Mouse (Mus musculus) ES-E14 (cell line): Measurements from ENCODE around the gene Krtap5-1. TPM values are rescaled to one million over a fixed set of nuclear protein-coding genes. Genes with fewer than 3 reads are reported as not detected.
"Not testable (repeated sequence)": the region's sequence is repeated elsewhere in the genome, so short reads cannot be mapped to it uniquely, and the experiment has no call there.

ENCODE experiments used
- DNase-seq: peaks from one replicate; pipeline ENCODE4 v3.0.0-alpha.2; 2013; ENCODE audit warnings: low read depth, low spot score
- H3K27ac ChIP-seq: 2 replicates; pipeline ENCODE4 v1.5.1; 2012; ENCODE audit warnings: low read depth, mild to moderate bottlenecking, low read length, moderate library complexity, mixed read lengths; ENCODE audit not compliant: poor library complexity, insufficient read depth, severe bottlenecking
- H3K36me3 ChIP-seq: 2 replicates; pipeline ENCODE4 v1.6.1; 2012; ENCODE audit warnings: mild to moderate bottlenecking, low read length, moderate library complexity, mixed read lengths; ENCODE audit not compliant: control insufficient read depth, poor library complexity, insufficient read depth, severe bottlenecking
- H3K4me1 ChIP-seq, 2 experiments: fragments of 150-350 bp in 1 of 2; sonication (generic) in 1 of 2; 2 replicates each; pipeline ENCODE4 v1.6.1; 2012; ENCODE audit warnings: low read length in 2 of 2, mild to moderate bottlenecking in 1 of 2, mixed read lengths in 1 of 2; ENCODE audit not compliant: control insufficient read depth in 2 of 2, insufficient read depth in 2 of 2, poor library complexity in 1 of 2
- H3K4me3 ChIP-seq, 2 experiments: fragments of 150-350 bp in 1 of 2; sonication (generic) in 1 of 2; 2 replicates each; pipeline ENCODE4 v1.5.1; 2012; ENCODE audit warnings: low read length in 2 of 2, low read depth in 1 of 2, mild to moderate bottlenecking in 1 of 2, mixed read lengths in 1 of 2; ENCODE audit not compliant: insufficient read depth in 1 of 2, poor library complexity in 1 of 2, severe bottlenecking in 1 of 2
- H3K9ac ChIP-seq: 2 replicates; pipeline ENCODE4 v1.6.1; 2012; ENCODE audit warnings: low read depth, mild to moderate bottlenecking, low read length, mixed read lengths; ENCODE audit not compliant: poor library complexity, insufficient read depth, severe bottlenecking
- H3K9me3 ChIP-seq: fragments of 150-350 bp; sonication (generic); 2 replicates; pipeline ENCODE4 v1.6.1; 2012; ENCODE audit warnings: low read depth, mild to moderate bottlenecking, low read length; ENCODE audit not compliant: control insufficient read depth, insufficient read depth
- CHD2 ChIP-seq: IDR thresholded peaks from 2 replicates; pipeline ENCODE4 v1.6.1; 2014; ENCODE audit warnings: mild to moderate bottlenecking, low read depth, low read length, inconsistent platforms
- HCFC1 ChIP-seq: IDR thresholded peaks from 2 replicates; pipeline ENCODE4 v1.6.1; 2012; ENCODE audit warnings: low read length, inconsistent platforms, borderline replicate concordance; ENCODE audit not compliant: insufficient read depth
- MAFK ChIP-seq: IDR thresholded peaks from 2 replicates; pipeline ENCODE4 v1.6.1; 2014; ENCODE audit warnings: mild to moderate bottlenecking, low read depth, low read length, inconsistent platforms; ENCODE audit not compliant: insufficient read depth
- ZC3H11A ChIP-seq: IDR thresholded peaks from 2 replicates; pipeline ENCODE4 v1.6.1; 2012; ENCODE audit warnings: low read depth, mild to moderate bottlenecking, inconsistent platforms, low read length, borderline replicate concordance
- ZNF384 ChIP-seq: IDR thresholded peaks from 2 replicates; pipeline ENCODE4 v1.6.1; 2012; ENCODE audit warnings: low read depth, low read length, inconsistent platforms
- in situ Hi-C, 2 experiments: fragments of 600-800 bp; cut with MboI; formaldehyde crosslinking; loops; one replicate each; pipeline ENCODE4 v1.15.1; 2025; ENCODE audit warnings: low sequenced_read_pairs in 2 of 2, inconsistent platforms in 1 of 2; ENCODE audit not compliant: unreplicated experiment in 2 of 2
- total RNA-seq: library from RNA; depleted of rRNA; stranded (reverse); fragments of 300-350 nt; gene quantifications from 2 replicates; pipeline ENCODE4 v1.2.3, GENCODE M21; 2012

The Krtap5-1 gene
- total RNA-seq, 1 experiment = not detected

DNA sequence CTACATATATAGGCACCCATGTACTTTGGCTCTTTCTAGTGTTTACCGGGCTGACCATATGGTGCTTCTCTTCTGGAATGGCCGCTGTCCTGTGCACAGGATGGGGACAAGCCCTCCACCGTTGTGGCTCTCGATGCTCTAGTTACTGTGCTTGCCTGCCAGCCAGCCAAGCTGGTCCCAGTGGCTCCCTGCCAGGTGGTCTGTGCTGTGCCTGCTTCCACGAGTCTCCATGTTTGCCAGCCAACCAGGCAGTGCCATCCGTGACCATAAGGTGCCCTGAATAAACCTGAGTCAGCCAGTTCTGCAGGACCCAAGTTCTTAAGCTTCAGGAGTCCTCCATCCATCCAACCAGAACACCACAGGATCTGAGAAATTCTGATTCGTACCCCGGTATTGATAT lies 38.2 kb upstream of the Krtap5-1 start:
- no peaks in the 10 kb centered on the region for H3K36me3 ChIP-seq
- no peak overlapping the region for H3K9ac ChIP-seq
- no peak overlapping the region for H3K27ac ChIP-seq
- no peaks in the 10 kb centered on the region for H3K4me1 ChIP-seq
- TF ChIP-seq HCFC1 = no peak
- TF ChIP-seq MAFK = no peak
- no peak for TF ChIP-seq ZC3H11A
- TF ChIP-seq CHD2 = no peak
- no peak for TF ChIP-seq ZNF384
- H3K9me3 ChIP-seq = no peaks in the 10 kb centered on the region
- in situ Hi-C loops = loop anchor here (5.0 to 10.0 kb wide), 3 partner anchors 100 to 340 kb away; partner anchors contain the start of gene Syt8 (in 1 of the 2)
- DNase-seq = no peak
- H3K4me3 ChIP-seq = no peak overlapping the region

DNA sequence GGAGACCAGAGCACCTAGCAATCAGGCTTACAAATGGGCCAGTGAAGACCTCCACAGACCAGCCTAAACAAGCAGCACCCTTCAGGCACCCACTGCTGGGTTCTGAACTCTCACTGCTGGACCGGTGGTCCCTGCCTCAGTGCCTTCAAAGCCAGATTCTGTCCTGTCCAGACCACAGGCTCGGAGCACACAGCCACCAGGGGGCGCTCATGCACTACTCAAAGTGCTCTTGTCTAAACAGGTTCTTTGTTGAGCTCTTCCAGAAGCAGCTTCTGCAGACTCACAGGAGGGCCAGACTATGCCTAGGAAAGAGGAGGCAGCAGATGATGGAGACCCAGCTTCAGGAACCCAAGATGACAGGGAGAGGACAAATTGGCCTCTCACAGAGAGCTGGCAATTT lies 37.3 kb upstream of the Krtap5-1 start:
- no peaks in the 10 kb centered on the region for H3K9me3 ChIP-seq
- H3K36me3 ChIP-seq = no peaks in the 10 kb centered on the region
- TF ChIP-seq MAFK (no peak), ZC3H11A (peak; percentile 89; the same call in 1 of the 2 replicates)
- peak; percentile 74 for DNase-seq
- H3K4me1 ChIP-seq = no peaks in the 10 kb centered on the region
- in situ Hi-C loops = loop anchor here (10.0 kb wide), 2 partner anchors 101 to 341 kb away; partner anchors contain the start of gene Syt8 (in 1 of the 2)
- no peak overlapping the region for H3K9ac ChIP-seq
- no peak overlapping the region for H3K4me3 ChIP-seq
- H3K27ac ChIP-seq = no peak overlapping the region

DNA sequence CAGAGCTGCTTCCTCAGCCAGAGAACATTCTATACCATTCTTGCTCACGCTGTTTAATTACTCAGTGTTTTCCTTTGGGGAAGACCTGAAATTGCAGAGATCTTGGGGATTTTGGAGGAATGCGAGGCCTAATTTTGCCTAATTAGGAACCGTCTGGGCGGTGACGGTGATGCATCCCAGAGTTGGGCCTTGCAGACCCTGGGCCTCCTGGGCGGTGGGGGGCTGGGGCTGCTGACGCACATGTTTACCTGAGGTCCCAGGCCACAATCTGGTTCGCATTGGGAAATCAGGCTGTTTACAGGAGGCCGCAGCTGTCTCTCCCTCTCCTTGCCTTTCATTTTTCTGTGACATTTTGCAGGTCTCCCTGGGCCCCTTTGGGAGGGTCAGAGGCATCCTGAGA lies 35.8 kb upstream of the Krtap5-1 start:
- H3K36me3 ChIP-seq, H3K9ac ChIP-seq, H3K4me3 ChIP-seq, H3K27ac ChIP-seq, H3K4me1 ChIP-seq, H3K9me3 ChIP-seq, DNase-seq: not testable (repeated sequence)
- in situ Hi-C loops = loop anchor here (10.0 kb wide), 2 partner anchors 102 to 342 kb away; partner anchors contain the start of gene Syt8 (in 1 of the 2)

- no peak for TF ChIP-seq HCFC1
- TF ChIP-seq CHD2 = no peak
- no peak for TF ChIP-seq ZC3H11A
- no peaks in the 10 kb centered on the region for H3K4me1 ChIP-seq
- H3K27ac ChIP-seq = no peak overlapping the region
These were observed 34.4 kb upstream of the Krtap5-1 start for GRCm38 (mm10) chr7:142331281-142331680.

GRCm38 (mm10) chr7:142330271-142330724 lies 33.4 kb upstream of the Krtap5-1 start:
- Histone ChIP-seq H3K36me3 (no peaks in the 10 kb centered on the region), H3K9me3 (no peaks in the 10 kb centered on the region), H3K9ac (no peak overlapping the region), H3K27ac (no peak overlapping the region), H3K4me1 (no peaks in the 10 kb centered on the region), H3K4me3 (no peak overlapping the region)
- no peak for TF ChIP-seq ZNF384
- TF ChIP-seq HCFC1 = no peak
- no peak for TF ChIP-seq MAFK
- no peak for TF ChIP-seq ZC3H11A
- TF ChIP-seq CHD2 = no peak
- no peak for DNase-seq
- in situ Hi-C loops = loop anchor here (10.0 kb wide), 2 partner anchors 105 to 345 kb away; partner anchors contain the start of gene Syt8 (in 1 of the 2)

More at GRCm38 (mm10) chr7:142331281-142331680, 34.4 kb upstream of the Krtap5-1 start:
- H3K9me3 ChIP-seq = no peaks in the 10 kb centered on the region
- H3K4me3 ChIP-seq = no peak overlapping the region
- in situ Hi-C loops = loop anchor here (10.0 kb wide), 2 partner anchors 104 to 344 kb away; partner anchors contain the start of gene Syt8 (in 1 of the 2)
- H3K36me3 ChIP-seq = no peaks in the 10 kb centered on the region
- DNase-seq = no peak
- no peak overlapping the region for H3K9ac ChIP-seq
